Mouse (Mus musculus) heart, adult 10 weeks (tissue): ENCODE data around the gene 1700037H04Rik. TPM values are rescaled to one million over a fixed set of nuclear protein-coding genes. Genes with fewer than 3 reads are reported as not detected.

Experiments
- polyA plus RNA-seq: library from polyadenylated mRNA; stranded (reverse); fragments of 350-450 nt; fragmentation: Illumina TruSeq; extraction: RNeasy Lipid Tissue Mini Kit (QIAGEN cat#74804); gene quantifications from one replicate; pipeline ENCODE4 v1.2.3, GENCODE M21; 2014; ENCODE audit warnings: low read depth, low replicate concordance

1700037H04Rik gene
- 10.3 TPM for polyA plus RNA-seq

DNA sequence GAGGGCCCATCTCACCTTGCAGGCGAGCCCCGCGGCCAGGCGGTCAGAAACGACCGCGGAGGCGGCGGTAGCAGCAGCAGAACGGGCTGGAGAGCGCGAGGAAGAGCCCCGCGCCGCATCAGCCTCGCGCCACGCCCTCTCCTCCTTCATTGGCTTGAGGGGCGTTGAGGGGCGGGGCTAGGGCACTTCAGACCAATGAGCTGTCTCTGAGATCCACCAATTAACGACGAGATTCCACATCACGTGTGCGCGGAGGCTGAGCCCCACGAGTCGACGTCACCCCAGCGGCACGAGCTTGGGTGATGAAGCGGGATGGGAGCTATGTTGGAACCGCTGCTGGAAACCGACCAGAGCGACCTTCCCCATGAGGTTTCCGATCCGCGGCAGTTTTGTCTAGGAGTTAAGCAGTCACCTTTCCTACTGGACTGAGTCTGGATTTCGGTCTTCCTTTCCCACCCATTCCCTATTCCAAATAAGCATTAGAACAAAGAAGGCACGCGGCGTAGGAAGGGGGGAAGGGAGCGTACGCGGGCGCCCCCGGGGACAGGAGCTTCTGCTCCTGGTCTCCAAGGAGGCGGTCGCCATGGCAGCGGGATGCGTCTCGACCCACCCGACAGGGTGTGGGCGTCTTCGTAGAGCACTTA lies at the start of gene 1700037H04Rik:
1700037H04Rik (minus strand) TSS at position 144 of the 644 bp plus-strand sequence.

DNA sequence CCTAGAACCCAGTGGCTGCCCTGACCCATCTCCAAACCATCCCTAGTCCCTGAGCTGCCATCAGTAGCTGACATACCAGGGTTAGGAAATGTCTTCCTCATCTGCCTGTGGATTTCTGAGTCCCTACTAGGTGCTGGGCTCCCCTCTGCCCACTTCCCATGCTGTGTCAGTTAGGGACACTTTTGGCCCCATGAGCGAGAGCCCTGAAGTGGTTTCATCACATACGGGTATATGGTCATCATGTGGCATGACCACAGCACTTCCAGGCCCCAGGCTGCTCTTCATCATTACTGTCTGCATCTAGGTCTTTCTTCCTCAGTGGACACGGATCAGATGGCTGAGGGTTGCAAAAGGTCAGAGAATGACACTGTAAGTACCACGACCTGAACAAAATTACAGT lies 46.9 kb upstream of the 1700037H04Rik start, which contains the start of gene Ap5s1:
Ap5s1 (plus strand) TSS at position 301 of the 400 bp plus-strand sequence.

DNA sequence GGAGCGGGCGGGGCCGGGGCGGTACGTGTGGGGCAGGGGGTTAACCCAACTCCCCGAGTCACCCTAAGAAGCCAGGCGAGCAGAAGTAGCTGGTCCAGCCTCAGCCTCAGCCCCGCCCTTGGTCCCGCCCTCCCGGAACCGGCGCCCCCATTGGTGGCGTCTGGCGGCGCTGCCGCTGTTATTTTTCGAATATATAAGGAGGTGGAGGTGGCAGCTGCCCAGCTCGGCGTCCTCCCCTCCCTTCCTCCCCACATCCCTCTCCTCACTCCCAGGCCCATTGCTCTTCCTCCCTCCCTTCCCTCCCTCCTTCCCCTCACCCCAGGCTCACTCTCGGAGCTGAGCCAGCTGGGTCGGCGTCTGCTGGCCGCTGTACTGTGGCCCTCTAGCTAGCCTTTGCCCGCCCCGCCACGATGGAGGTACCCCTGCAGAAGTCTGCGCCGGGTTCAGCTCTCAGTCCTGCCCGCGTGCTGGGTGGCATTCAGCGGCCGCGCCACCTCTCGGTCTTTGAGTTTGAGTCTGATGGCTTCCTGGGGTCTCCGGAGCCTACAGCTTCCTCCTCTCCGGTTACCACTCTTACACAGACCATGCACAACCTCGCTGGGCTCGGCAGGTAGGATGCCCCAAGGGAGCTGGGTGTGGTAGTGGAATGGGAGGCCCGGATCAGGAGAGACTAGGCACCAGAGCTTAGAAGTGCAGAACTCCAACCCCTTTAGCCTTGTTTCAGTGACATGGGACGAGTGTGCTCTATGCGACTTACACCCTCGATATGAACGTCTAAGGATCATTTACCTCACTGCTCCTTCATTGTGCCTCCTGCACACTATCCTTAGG lies 27.1 kb upstream of the 1700037H04Rik start, which contains the start of the genes Cdc25b and Spef1:
Cdc25b (plus strand) TSS at position 179 of the 831 bp plus-strand sequence.
Spef1 (minus strand) TSS at position 512 of the 831 bp plus-strand sequence.

DNA sequence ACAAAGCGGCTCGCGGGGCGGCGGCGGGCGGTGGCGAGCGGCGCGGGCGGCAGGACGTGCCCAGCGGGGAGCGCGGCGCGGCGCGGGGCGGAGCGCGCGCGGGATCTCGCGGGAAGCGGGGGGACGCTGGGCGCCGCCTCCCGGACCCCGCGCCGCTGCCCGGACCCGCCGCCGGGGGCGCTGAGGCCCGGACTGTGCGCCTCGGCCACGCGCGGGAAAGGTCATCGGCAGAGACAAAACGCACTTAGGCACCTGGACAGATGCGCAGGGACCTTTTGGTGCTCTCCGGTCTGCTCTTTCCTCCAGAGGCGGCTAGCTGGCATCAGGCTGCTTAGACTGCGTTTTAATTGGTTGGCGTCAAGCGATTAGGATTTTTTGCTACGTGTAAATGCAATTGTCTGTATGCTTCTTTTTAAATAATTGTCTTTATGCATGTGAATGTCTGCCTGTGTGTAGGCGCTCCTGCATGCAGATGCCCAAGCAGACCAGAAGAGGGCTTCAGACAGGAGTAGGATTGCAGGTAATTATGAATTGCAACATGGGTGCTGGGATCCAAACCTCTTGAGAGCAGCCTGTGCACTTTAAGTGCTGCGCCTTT lies 20.2 kb upstream of the 1700037H04Rik start, which contains the start of gene Cenpb:
Cenpb (minus strand) TSS at position 78 of the 598 bp plus-strand sequence.

DNA sequence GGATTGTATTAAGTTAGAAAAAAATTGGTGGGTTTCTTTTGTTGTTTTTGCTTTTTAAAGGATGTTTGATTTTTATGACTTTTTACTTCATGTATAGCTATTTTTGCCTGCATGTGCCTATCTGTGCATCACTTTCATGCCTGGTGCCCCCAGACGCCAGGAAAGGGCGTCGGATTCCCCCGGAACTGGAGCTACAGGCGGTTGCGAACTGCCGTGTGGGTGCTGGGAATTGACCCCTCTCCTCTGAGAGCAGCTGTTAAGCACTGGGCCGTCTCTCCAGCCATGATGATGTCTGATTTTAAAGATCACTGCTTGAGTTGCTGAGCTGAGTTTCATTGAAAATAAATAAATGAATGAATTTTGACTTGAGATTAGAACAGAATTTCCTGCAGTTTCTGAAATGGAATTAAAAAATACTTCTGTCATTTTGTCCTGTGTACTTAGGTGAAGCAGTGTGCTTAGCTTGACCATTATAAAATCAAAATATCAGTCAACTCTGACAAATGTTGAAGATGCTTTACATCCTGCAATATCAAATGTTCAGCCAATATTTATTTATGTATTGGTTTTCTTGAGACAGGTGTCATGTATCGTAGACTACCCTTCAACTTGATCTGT lies 26.8 kb downstream of the 1700037H04Rik start, which contains the start of gene Gm11037:
Gm11037 (plus strand) TSS at position 568 of the 618 bp plus-strand sequence.

DNA sequence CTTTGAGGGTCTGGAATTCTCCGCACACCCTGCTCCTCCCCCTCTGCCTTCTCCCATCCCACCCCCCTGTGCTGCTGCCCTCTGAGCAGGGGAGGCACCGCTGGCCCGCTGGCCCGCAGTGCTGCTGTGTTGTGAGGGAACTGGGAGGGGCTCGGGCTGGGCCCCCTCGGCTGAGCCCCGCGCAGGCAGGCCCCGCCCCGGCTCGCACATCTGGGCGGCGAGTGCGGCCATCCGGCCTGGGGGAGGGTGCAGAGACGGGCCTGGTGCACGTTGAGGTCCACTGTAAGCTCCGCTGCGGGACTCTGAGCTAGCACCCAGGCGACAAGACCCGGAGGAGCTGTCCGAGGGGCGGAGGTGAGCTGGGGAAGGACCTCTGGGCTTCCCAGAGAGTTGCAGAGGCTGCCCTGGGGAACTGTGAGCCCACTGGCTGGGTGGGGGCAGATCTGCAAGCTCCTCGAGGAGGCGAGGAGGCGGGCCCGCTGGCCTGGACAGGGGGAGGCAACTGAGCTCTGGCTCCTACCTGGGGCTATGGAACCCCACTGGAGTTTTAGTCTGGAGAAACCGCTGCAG lies 32.6 kb downstream of the 1700037H04Rik start, which contains the start of gene Hspa12b:
Hspa12b (plus strand) TSS at position 120 of the 570 bp plus-strand sequence.

Other genes with a start within 250 kb of the 1700037H04Rik start
- gene Gfra4, start 117.0 kb downstream of the 1700037H04Rik start, polyA plus RNA-seq: 11.4 TPM
- 3.7 TPM for gene Adam33, start 96.3 kb downstream of the 1700037H04Rik start, polyA plus RNA-seq
- 1.8 TPM for gene Siglec1, start 73.3 kb downstream of the 1700037H04Rik start, polyA plus RNA-seq
- 21.7 TPM for gene Hspa12b, start 32.8 kb downstream of the 1700037H04Rik start, polyA plus RNA-seq
- gene Gm11037, start 26.6 kb downstream of the 1700037H04Rik start, polyA plus RNA-seq: not detected
- gene Cenpb, start 20.0 kb upstream of the 1700037H04Rik start, polyA plus RNA-seq: 83.1 TPM
- 3.6 TPM for gene Cdc25b, start 26.9 kb upstream of the 1700037H04Rik start, polyA plus RNA-seq
- gene Spef1, start 27.2 kb upstream of the 1700037H04Rik start, polyA plus RNA-seq: 5.3 TPM
- 41.9 TPM for gene Ap5s1, start 47.0 kb upstream of the 1700037H04Rik start, polyA plus RNA-seq
- 56.9 TPM for gene Mavs, start 74.0 kb upstream of the 1700037H04Rik start, polyA plus RNA-seq
- gene Pank2, start 102.4 kb upstream of the 1700037H04Rik start, polyA plus RNA-seq: 21.8 TPM
- 2.8 TPM for gene Rnf24, start 192.8 kb upstream of the 1700037H04Rik start, polyA plus RNA-seq